Mouse (Mus musculus): Measurements from ENCODE around the gene Marcksl1. TPM values are rescaled to one million over a fixed set of nuclear protein-coding genes. Genes with fewer than 3 reads are reported as not detected.

The Marcksl1 gene
- total and polyA plus RNA-seq, 2 experiments from 2014 or later, result 135 to 183 TPM

- no peak within 1 kb of the TSS for H3K27ac ChIP-seq (ENCODE audit: low read depth)
- peaks cover 11% of the 10 kb centered on the region; the same call in 1 of the 2 replicates for H3K4me1 ChIP-seq (ENCODE audit: control insufficient read depth, insufficient read depth)
- WGBS, result 5% methylated on average over 63 of the region's 70 CpGs
- H3K9ac ChIP-seq (replicated peaks; ENCODE audit: low read depth, low read length), result peak within 1 kb of the TSS; percentile 29; the same call in 1 of the 2 replicates
- no peak for DNase-seq (ENCODE audit: low spot score)
- H3K27me3 ChIP-seq (ENCODE audit: control insufficient read depth, insufficient read depth, low read length), result peaks cover 22% of the 10 kb centered on the region
- H3K4me3 ChIP-seq (ENCODE audit: low read depth, low read length), result peak within 1 kb of the TSS; percentile 38
- H3K4me2 ChIP-seq (ENCODE audit: low read depth, low read length), result peak within 1 kb of the TSS; percentile 60
- H3K9me3 ChIP-seq (replicated peaks; ENCODE audit: control insufficient read depth, low read length), result no peaks in the 10 kb centered on the region
- peaks cover 34% of the 10 kb centered on the region for H3K36me3 ChIP-seq (replicated peaks; ENCODE audit: control insufficient read depth, insufficient read depth, low read length)
- ATAC-seq (ENCODE audit: insufficient read depth, low read depth), result peak; percentile 31
- TF ChIP-seq EP300 (IDR thresholded peaks at IDR 0.05; ENCODE audit: low read depth) (no peak), CTCF (IDR thresholded peaks at IDR 0.05; ENCODE audit: low read depth) (peak; percentile 17; the same call in 1 of the 2 replicates)
These were observed 22.2 kb upstream of the Marcksl1 start, which contains the start of the genes Tssk3 and Fam229a for GRCm38 (mm10) chr4:129490972-129491880. TSS of gene Tssk3 (minus strand) at chr4:129491022. TSS of gene Fam229a (plus strand) at chr4:129491190.

GRCm38 (mm10) chr4:129494681-129495080 lies 18.7 kb upstream of the Marcksl1 start:
- 66% methylated on average over 7 of the region's 7 CpGs for WGBS
- DNase-seq (ENCODE audit: low spot score) (no peak), ATAC-seq (ENCODE audit: insufficient read depth, low read depth) (0 out of 2 replicates have a peak, but pooled peaks have one; percentile 12)
- H3K9me3 ChIP-seq (replicated peaks; ENCODE audit: control insufficient read depth, low read length), result no peaks in the 10 kb centered on the region
- peaks cover 22% of the 10 kb centered on the region for H3K27me3 ChIP-seq (ENCODE audit: control insufficient read depth, insufficient read depth, low read length)
- peaks cover 14% of the 10 kb centered on the region; the same call in 1 of the 2 replicates for H3K4me1 ChIP-seq (ENCODE audit: control insufficient read depth, insufficient read depth)
- 0 out of 2 replicates have a peak, but pooled peaks cover 1% of the 10 kb centered on the region for H3K36me3 ChIP-seq (replicated peaks; ENCODE audit: control insufficient read depth, insufficient read depth, low read length)
- TF ChIP-seq CTCF (IDR thresholded peaks at IDR 0.05; ENCODE audit: low read depth) (0 out of 2 replicates have a peak, but pooled peaks have one; percentile 9), EP300 (IDR thresholded peaks at IDR 0.05; ENCODE audit: low read depth) (no peak)
- no peak overlapping the region for H3K9ac ChIP-seq (replicated peaks; ENCODE audit: low read depth, low read length)
- H3K27ac ChIP-seq (ENCODE audit: low read depth), result no peak overlapping the region
- H3K4me2 ChIP-seq (ENCODE audit: low read depth, low read length), result no peak overlapping the region
- H3K4me3 ChIP-seq (ENCODE audit: low read depth, low read length), result no peak overlapping the region

- ATAC-seq (ENCODE audit: insufficient read depth, low read depth), result no peak
- Histone ChIP-seq H3K4me2 (ENCODE audit: low read depth, low read length) (no peak overlapping the region), H3K9ac (replicated peaks; ENCODE audit: low read depth, low read length) (no peak overlapping the region), H3K27me3 (ENCODE audit: control insufficient read depth, insufficient read depth, low read length) (peaks cover 17% of the 10 kb centered on the region), H3K4me3 (ENCODE audit: low read depth, low read length) (no peak overlapping the region), H3K4me1 (ENCODE audit: control insufficient read depth, insufficient read depth) (peaks cover 13% of the 10 kb centered on the region; the same call in 1 of the 2 replicates), H3K36me3 (replicated peaks; ENCODE audit: control insufficient read depth, insufficient read depth, low read length) (no peaks in the 10 kb centered on the region), H3K9me3 (replicated peaks; ENCODE audit: control insufficient read depth, low read length) (no peaks in the 10 kb centered on the region), H3K27ac (ENCODE audit: low read depth) (peak overlapping the region; percentile 65)
- TF ChIP-seq CTCF (IDR thresholded peaks at IDR 0.05; ENCODE audit: low read depth) (peak; percentile 32), EP300 (IDR thresholded peaks at IDR 0.05; ENCODE audit: low read depth) (no peak)
- DNase-seq (ENCODE audit: low spot score), result no peak
- WGBS, result 31% methylated on average over 16 of the region's 16 CpGs
These were observed 17.5 kb upstream of the Marcksl1 start for GRCm38 (mm10) chr4:129495672-129496562.

- WGBS, result 28% methylated on average over 6 of the region's 6 CpGs
- ATAC-seq (ENCODE audit: insufficient read depth, low read depth) (0 out of 2 replicates have a peak, but pooled peaks have one; percentile 8), DNase-seq (ENCODE audit: low spot score) (peak; percentile 65)
- no peak overlapping the region for H3K4me3 ChIP-seq (ENCODE audit: low read depth, low read length)
- no peak overlapping the region for H3K9ac ChIP-seq (replicated peaks; ENCODE audit: low read depth, low read length)
- peaks cover 12% of the 10 kb centered on the region for H3K4me1 ChIP-seq (ENCODE audit: control insufficient read depth, insufficient read depth)
- no peak for TF ChIP-seq CTCF (IDR thresholded peaks at IDR 0.05; ENCODE audit: low read depth)
- no peak for TF ChIP-seq EP300 (IDR thresholded peaks at IDR 0.05; ENCODE audit: low read depth)
- H3K9me3 ChIP-seq (replicated peaks; ENCODE audit: control insufficient read depth, low read length), result no peaks in the 10 kb centered on the region
- H3K27ac ChIP-seq (ENCODE audit: low read depth), result peak overlapping the region; percentile 65
- H3K4me2 ChIP-seq (ENCODE audit: low read depth, low read length), result no peak overlapping the region
- H3K27me3 ChIP-seq (ENCODE audit: control insufficient read depth, insufficient read depth, low read length), result peaks cover 11% of the 10 kb centered on the region
- no peaks in the 10 kb centered on the region for H3K36me3 ChIP-seq (replicated peaks; ENCODE audit: control insufficient read depth, insufficient read depth, low read length)
These were observed 16.8 kb upstream of the Marcksl1 start for GRCm38 (mm10) chr4:129496631-129497030.

- DNase-seq (ENCODE audit: low spot score) (no peak), ATAC-seq (ENCODE audit: insufficient read depth, low read depth) (no peak)
- H3K27me3 ChIP-seq (ENCODE audit: control insufficient read depth, insufficient read depth, low read length), result no peaks in the 10 kb centered on the region
- H3K9me3 ChIP-seq (replicated peaks; ENCODE audit: control insufficient read depth, low read length), result no peaks in the 10 kb centered on the region
- peak overlapping the region; percentile 44 for H3K27ac ChIP-seq (ENCODE audit: low read depth)
- WGBS, result 28% methylated on average over 3 of the region's 3 CpGs
- no peak overlapping the region for H3K4me3 ChIP-seq (ENCODE audit: low read depth, low read length)
- no peaks in the 10 kb centered on the region for H3K36me3 ChIP-seq (replicated peaks; ENCODE audit: control insufficient read depth, insufficient read depth, low read length)
- no peak overlapping the region for H3K4me2 ChIP-seq (ENCODE audit: low read depth, low read length)
- H3K9ac ChIP-seq (replicated peaks; ENCODE audit: low read depth, low read length), result no peak overlapping the region
- TF ChIP-seq EP300 (IDR thresholded peaks at IDR 0.05; ENCODE audit: low read depth), result no peak
- TF ChIP-seq CTCF (IDR thresholded peaks at IDR 0.05; ENCODE audit: low read depth), result no peak
- H3K4me1 ChIP-seq (ENCODE audit: control insufficient read depth, insufficient read depth), result peaks cover 32% of the 10 kb centered on the region
These were observed 14.4 kb upstream of the Marcksl1 start for GRCm38 (mm10) chr4:129498941-129499340.

All from heart, postnatal 0 days (tissue).